Mouse (Mus musculus) Patski (cell line): ENCODE results near the gene Npepl1. TPM values are rescaled to one million over a fixed set of nuclear protein-coding genes. Genes with fewer than 3 reads are reported as not detected.

Experiments
- ATAC-seq: fragments of 100-300 bp; one replicate; pipeline ENCODE4 v1.8.0; 2021
- CTCF ChIA-PET: fragments of 350-600 bp; sonication (Branson Sonifier 250); formaldehyde crosslinking; loops from one replicate; lab custom pipeline; 2022; ENCODE audit warnings: inconsistent platforms; lab: Charles Lee
- POLR2A ChIA-PET: fragments of 350-600 bp; sonication (Branson Sonifier 250); formaldehyde crosslinking; loops from one replicate; lab custom pipeline; 2022; ENCODE audit warnings: antibody characterized with exemption, inconsistent platforms; lab: Charles Lee
- DNase-seq: peaks from one replicate; pipeline ENCODE4 v3.0.0-alpha.2; 2011; ENCODE audit warnings: low read depth, low spot score
- H3K27me3 ChIP-seq: fragments of 371-371 bp; one replicate; pipeline ENCODE4 v1.5.1; 2021
- CTCF ChIP-seq: fragments of 100-300 bp; IDR thresholded peaks from one replicate; pipeline ENCODE4 v1.5.1; 2021
- in situ Hi-C: fragments of 300-500 bp; cut with MboI; formaldehyde crosslinking; loops from 3 replicates; pipeline ENCODE4 v1.11.1; 2018; ENCODE audit warnings: low pct_unique_long_range_greater_than_20kb, mixed read lengths
- polyA plus RNA-seq: library from polyadenylated mRNA; unstranded; gene quantifications from one replicate; pipeline ENCODE4 v1.2.3, GENCODE M21; 2021

Gene Npepl1
- polyA plus RNA-seq: 0.59 TPM

DNA sequence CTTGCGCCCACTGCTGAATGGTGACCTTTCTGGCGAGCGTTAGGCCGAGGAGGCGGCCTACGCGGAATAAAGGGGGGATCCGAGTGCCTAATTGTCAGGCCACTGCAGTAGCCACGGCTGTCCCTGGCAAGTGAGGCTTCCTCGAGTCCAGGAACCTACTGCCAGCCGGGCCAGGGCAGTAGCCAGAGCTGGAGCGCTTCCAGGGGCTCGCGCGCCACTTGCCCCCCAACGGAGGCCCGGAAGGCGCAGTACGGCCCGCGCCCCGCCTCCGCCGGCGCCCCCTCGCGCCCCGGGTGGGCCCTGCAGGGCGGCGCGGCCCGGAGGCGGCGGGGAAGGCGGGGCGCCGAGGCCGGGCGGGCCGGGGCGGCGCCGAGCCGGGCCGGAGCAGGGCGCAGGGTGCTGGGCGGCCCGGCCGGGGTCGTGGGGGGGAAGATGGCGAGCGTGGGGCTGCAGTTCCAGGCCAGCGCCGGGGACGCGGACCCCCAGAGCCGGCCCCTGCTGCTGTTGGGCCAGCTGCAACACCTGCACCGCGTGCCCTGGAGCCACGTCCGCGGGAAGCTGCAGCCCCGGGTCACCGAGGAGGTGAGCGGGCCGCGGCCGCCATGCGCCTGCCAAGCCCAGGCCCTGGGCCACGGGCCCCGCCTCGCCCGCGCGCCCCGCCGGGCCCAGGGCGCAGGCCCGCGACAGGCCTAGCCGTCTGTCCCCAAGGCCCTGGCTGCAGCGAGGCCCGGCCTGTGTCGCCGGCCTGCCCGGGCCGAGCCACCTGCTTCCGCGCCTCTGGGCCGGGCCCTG, at the start of gene Npepl1:
Npepl1 (plus strand) TSS at position 359 of the 792 bp plus-strand sequence.
- CTCF ChIA-PET: no interaction called here
- POLR2A ChIA-PET: no interaction called here
- DNase-seq (no peak), ATAC-seq (no peak)
- no peaks in the 10 kb centered on the region for H3K27me3 ChIP-seq
- in situ Hi-C loops: no loop called here
- no peak for TF ChIP-seq CTCF

DNA sequence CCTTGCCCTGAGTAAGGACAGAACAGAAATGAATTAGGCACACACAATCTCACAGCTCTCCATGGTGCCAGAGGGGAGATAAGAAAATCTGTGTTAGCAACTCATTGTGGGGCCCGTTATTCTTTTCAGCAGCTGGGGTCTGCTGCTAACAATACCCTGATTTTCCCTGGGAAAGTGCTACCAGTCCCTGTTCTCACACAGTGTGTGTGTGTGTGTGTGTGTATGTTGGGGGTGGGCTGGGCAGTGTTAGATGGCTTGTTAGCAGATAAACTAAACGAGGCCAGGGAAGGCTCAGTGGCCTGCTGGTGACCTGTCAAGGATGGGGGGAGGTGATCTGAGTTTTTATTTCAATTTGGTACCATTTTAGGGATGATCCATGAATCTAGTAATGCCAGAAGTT, 48.9 kb upstream of the Npepl1 start:
- in situ Hi-C loops: no loop called here
- ChIA-PET CTCF (no interaction called here), POLR2A (no interaction called here)
- H3K27me3 ChIP-seq: no peaks in the 10 kb centered on the region
- ATAC-seq (no peak), DNase-seq (no peak)
- TF ChIP-seq CTCF: no peak

DNA sequence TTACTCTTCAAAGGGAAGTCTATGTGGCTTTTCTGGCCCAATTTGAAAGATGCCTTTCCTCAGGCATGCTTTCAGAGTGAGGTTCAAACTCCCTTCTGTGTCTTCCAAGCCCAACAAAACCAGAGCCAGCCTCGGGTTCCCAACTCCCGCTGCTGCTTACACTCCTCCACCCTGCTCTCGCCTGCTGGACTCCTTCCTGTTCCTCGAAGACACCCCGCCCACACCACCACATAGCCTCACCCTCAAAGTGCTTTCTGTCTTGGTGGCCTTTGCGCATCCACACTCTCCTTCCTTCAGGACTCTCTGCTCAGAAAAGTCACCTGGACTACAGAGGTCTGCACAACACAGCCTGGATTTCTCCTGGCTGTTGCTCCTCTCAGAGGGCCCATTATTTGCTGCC, 47.1 kb upstream of the Npepl1 start:
- DNase-seq: no peak
- no peaks in the 10 kb centered on the region for H3K27me3 ChIP-seq
- no peak for TF ChIP-seq CTCF
- in situ Hi-C loops: no loop called here
- CTCF ChIA-PET: no interaction called here
- POLR2A ChIA-PET: no interaction called here
- ATAC-seq: no peak

DNA sequence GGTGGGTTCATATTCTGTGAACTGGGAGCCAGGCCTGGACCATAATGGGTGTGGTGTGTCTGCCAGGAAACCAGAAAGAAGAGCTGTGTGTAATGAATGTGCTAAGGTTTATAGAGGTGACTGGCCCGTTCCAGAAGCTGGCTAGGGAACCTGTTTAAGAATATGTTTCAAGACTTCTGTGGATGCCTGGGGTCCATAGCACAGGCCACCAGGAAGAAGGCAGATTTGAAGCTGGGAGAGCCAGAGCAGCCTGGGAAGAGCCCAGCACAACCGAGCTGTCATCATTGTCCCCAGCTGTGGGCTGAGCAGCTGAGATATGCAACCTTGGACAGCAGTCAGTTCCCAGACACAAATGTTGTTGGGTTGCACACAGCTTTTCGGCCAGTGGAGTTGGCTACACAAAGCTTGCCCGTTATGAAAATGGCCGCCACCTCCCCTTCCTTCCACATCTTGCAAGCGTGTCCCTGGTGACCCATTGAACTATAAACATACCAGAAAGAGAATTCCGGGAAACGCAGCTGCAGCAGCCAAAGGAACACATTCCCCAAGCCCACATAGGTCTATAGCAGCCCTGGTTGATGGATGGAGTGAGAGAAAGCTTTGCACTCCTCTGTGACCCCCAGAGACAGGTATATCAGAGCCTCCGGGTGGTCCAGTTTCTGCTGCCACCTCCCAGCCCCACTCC, 46.5 kb upstream of the Npepl1 start:
- no peak for DNase-seq
- no peak for TF ChIP-seq CTCF
- no peaks in the 10 kb centered on the region for H3K27me3 ChIP-seq
- CTCF ChIA-PET: interaction anchor here (1.0 kb wide), 1 partner anchor 72 kb away, joined by 3 read pairs; no protein-coding TSS in a partner anchor
- POLR2A ChIA-PET: no interaction called here
- no peak for ATAC-seq
- in situ Hi-C loops: no loop called here

DNA sequence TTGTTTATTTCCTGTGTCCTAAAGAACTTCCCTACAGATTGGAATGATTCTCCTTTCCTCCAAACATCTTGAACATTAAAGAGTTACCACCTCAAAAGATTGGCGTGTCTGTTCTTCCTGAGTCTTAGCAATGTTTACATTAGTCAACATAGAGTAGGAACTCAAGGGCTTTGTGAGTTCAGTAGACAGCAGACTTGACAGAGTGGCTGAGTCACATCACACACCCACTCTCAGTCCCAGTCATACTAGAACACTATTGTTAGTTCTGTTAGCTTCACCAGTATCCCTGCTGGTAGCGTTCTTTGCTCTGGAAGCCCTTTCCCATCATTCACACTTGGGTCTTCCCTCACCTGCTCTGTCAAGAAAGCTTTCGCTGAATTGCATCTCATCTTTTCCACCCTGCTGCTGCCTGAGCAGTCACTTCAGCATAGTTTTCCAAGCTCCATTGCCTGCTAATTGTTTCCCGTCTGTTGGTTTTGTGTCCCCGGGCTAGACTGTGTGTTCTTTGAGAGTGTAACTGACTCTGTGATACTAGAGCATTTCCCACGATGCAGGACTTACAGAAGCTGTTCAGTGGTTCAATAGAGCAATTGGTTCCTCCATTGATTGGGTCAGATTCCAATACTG, 42.2 kb upstream of the Npepl1 start:
- TF ChIP-seq CTCF: no peak
- POLR2A ChIA-PET: no interaction called here

DNA sequence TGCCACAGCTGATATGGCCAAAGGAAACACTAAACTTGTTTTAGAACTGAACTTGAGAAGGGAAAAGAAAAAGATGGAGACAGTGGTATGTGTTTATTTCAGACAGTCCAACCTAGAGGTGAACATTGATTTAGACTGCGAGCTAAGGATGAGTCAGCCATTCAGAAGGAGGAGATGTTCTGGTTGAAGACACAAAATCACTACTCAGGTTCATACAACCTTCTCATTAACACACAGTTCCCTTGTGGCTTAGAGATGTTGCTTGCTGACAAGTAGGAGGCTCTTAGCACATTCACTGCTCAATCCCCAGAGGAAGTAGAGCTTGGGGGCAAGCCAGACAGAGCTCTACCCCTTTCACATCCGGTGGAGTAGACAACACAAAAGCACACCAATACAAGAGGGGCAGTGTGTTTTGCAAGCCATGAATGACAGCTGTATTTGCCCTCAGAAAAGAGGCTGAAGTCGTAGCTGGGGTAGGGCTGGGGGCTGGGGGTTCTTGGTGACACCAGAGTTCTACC, 40.6 kb upstream of the Npepl1 start:
- CTCF ChIA-PET: no interaction called here
- ATAC-seq (peak; percentile 92), DNase-seq (peak; percentile 65)
- no peaks in the 10 kb centered on the region for H3K27me3 ChIP-seq
- POLR2A ChIA-PET: interaction anchor here (0.5 to 0.6 kb wide), 2 partner anchors 239 to 808 kb away, joined by 3 to 4 read pairs; no protein-coding TSS in a partner anchor
- in situ Hi-C loops: loop anchor here (5.0 to 10.0 kb wide), 2 partner anchors 92 to 275 kb away; no protein-coding TSS in a partner anchor
- TF ChIP-seq CTCF: no peak

More for the DNA sequence above, 42.2 kb upstream of the Npepl1 start:
- ATAC-seq (peak; percentile 62), DNase-seq (peak; percentile 64)
- CTCF ChIA-PET: interaction anchor here (1.3 to 1.5 kb wide), 2 partner anchors 11 to 12 kb away, joined by 3 to 4 read pairs; no protein-coding TSS in a partner anchor
- in situ Hi-C loops: no loop called here
- no peaks in the 10 kb centered on the region for H3K27me3 ChIP-seq

DNA sequence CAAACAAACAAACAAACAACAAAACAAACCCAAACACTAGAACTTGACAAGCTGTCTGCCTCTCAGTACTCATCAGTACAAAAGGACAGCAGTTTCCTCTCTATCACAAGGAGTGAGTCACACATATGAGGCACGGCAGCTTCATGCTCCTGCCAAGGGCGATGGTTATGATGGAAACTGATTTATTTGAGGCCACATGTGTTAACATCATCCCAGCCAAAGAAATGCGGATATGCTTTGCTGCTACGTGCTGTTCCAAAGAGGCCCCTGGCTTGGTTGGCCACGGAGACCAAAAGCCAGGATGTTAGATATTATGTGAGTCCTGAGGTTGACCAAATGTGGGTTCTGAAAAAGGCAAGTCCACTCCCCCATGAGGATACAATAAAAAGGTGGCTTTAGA, 38.7 kb upstream of the Npepl1 start:
- TF ChIP-seq CTCF: no peak
- POLR2A ChIA-PET: no interaction called here
- CTCF ChIA-PET: no interaction called here
- H3K27me3 ChIP-seq: no peaks in the 10 kb centered on the region
- ATAC-seq (no peak), DNase-seq (no peak)
- in situ Hi-C loops: loop anchor here (5.0 to 10.0 kb wide), 2 partner anchors 94 to 277 kb away; no protein-coding TSS in a partner anchor

DNA sequence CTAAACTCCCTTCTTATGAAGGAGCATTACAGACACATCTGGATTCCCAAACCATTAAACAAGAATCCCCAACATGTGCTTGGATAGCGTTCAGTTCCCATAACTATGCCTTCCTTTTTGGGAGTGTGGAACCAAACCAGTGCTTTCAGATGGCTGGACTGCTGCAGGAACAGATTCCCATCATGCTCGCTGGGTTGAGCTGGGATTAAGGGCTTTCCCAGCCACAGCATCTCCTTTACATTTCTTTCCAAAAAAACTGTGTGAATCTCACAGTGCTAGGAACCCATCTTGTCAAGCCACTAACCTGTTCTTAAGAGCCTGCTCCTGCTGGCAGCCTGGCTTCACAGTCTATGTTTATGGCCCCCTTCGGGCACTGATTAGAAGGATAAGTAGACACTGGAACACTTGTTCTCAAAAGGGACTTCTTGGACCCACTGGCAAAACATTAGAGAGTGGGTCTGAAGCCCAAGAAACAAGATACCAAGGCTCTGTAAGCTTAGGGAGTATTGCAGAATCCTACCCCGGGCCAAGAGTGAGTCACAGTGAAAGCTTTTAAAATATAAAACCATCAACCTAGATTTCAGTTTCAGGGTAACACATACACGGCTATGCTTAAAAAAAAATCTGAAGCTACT, 36.9 kb upstream of the Npepl1 start:
- in situ Hi-C loops: loop anchor here (5.0 to 10.0 kb wide), 2 partner anchors 96 to 278 kb away; no protein-coding TSS in a partner anchor
- CTCF ChIA-PET: interaction anchor here (1.3 kb wide), 1 partner anchor 23 kb away, joined by 3 read pairs; no protein-coding TSS in a partner anchor
- no peak for DNase-seq
- H3K27me3 ChIP-seq: no peaks in the 10 kb centered on the region
- no peak for ATAC-seq
- TF ChIP-seq CTCF: no peak
- POLR2A ChIA-PET: no interaction called here

DNA sequence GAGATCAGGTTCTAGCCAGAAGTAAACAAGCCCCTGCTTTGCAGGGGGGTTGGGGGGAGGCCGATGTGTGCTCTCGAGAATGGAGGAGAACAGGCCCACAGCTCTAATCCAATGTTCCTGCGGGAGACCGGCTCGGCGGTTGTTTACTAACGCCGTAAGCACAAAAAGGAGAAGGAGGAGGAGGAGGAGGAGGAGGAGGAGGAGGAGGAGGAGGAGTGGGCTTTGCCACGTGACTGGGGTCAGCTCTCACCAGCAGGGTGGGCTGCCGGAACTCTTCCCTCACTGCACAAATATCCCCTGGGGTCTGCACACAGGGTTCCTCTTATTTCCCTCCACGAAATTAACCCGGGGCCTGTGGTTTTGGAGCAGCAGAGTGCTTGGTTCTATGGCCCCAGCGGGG, 35.5 kb upstream of the Npepl1 start:
- H3K27me3 ChIP-seq: no peaks in the 10 kb centered on the region
- TF ChIP-seq CTCF: no peak
- ChIA-PET CTCF (interaction anchor here (1.0 kb wide), 1 partner anchor 82 kb away, joined by 4 read pairs; no protein-coding TSS in a partner anchor), POLR2A (interaction anchor here (0.5 kb wide), 1 partner anchor 807 kb away, joined by 4 read pairs; no protein-coding TSS in a partner anchor)
- in situ Hi-C loops: loop anchor here (5.0 to 25.0 kb wide), 4 partner anchors 97 to 388 kb away; partner anchors contain the start of genes Atp5e, Gnas, Prelid3b and Tubb1
- no peak for DNase-seq
- ATAC-seq: no peak
